In genomic region chr6:57529336-57529845, GRCm38 (mm10) we compare ENCODE assay signal across 18 mouse cellular contexts. TPM values are rescaled to one million over a fixed set of nuclear protein-coding genes. Genes with fewer than 3 reads are reported as not detected.
DNase-seq lines count a peak whose midpoint lies in the region; ATAC-seq and TF ChIP-seq lines count a peak whose summit lies in the region.
"Had no signal": no experiment of that assay in that cellular context is flagged by ENCODE, and none has a peak within 500 bp of the region (broad histone marks: within the 10 kb centered on the region; RNA-seq: fewer than 3 reads in every experiment).

No protein-coding gene starts in this region.

- intact Hi-C loops in gastrocnemius, adult 2 months (cut with DNase I), result no loop called here

- H3K9me3 ChIP-seq in midbrain, embryonic 11.5 days (ENCODE audit: control insufficient read depth, low read length), result no peaks in the 10 kb centered on the region
- H3K9me3 ChIP-seq: embryonic facial prominence, embryonic 10.5 days; embryonic facial prominence, embryonic 12.5 days; forebrain, embryonic 13.5 days; forebrain, embryonic 15.5 days; G1E had no signal

- no peak overlapping the region for H3K4me3 ChIP-seq in midbrain, embryonic 11.5 days (ENCODE audit: low read depth, low read length)
- H3K4me3 ChIP-seq in gastrocnemius, adult 2 months, result no peak overlapping the region
- H3K4me3 ChIP-seq: embryonic facial prominence, embryonic 10.5 days; embryonic facial prominence, embryonic 12.5 days; forebrain, embryonic 13.5 days; forebrain, embryonic 15.5 days had no signal

- H3K4me2 ChIP-seq in midbrain, embryonic 11.5 days, result no peak overlapping the region
- H3K4me2 ChIP-seq: embryonic facial prominence, embryonic 12.5 days; forebrain, embryonic 13.5 days; forebrain, embryonic 15.5 days had no signal

- H3K36me3 ChIP-seq in midbrain, embryonic 11.5 days (ENCODE audit: control insufficient read depth, insufficient read depth, low read length), result no peaks in the 10 kb centered on the region
- H3K36me3 ChIP-seq: embryonic facial prominence, embryonic 10.5 days; embryonic facial prominence, embryonic 12.5 days; forebrain, embryonic 15.5 days; G1E had no signal

- H3K9ac ChIP-seq in midbrain, embryonic 11.5 days (ENCODE audit: low read length), result no peak overlapping the region
- H3K9ac ChIP-seq: embryonic facial prominence, embryonic 12.5 days; forebrain, embryonic 13.5 days; forebrain, embryonic 15.5 days; forebrain, postnatal 0 days had no signal

- H3K27me3 ChIP-seq in midbrain, embryonic 11.5 days (ENCODE audit: control insufficient read depth, insufficient read depth, low read length), result no peaks in the 10 kb centered on the region
- H3K27me3 ChIP-seq: embryonic facial prominence, embryonic 12.5 days; forebrain, embryonic 13.5 days; forebrain, embryonic 15.5 days; Patski had no signal

- no peak overlapping the region for H3K27ac ChIP-seq in midbrain, embryonic 11.5 days (ENCODE audit: low read depth, low read length)
- H3K27ac ChIP-seq in gastrocnemius, adult 2 months, result no peak overlapping the region
- H3K27ac ChIP-seq: embryonic facial prominence, embryonic 10.5 days; embryonic facial prominence, embryonic 12.5 days; forebrain, embryonic 13.5 days; forebrain, embryonic 15.5 days had no signal

- WGBS in midbrain, embryonic 11.5 days, result 90% methylated on average over 1 of the region's 1 CpGs

- ATAC-seq in CD4-positive, CD25-positive, alpha-beta regulatory T cell, adult 4 months, result peak; percentile 28
- peak; percentile 15 for ATAC-seq in inflammation-experienced regulatory T-cells, adult 6 months
- no peak for ATAC-seq in midbrain, embryonic 11.5 days (ENCODE audit: low FRiP score)
- ATAC-seq: activated CD4-positive, CD25-positive, alpha-beta regulatory T cell, adult 4 months; forebrain, embryonic 13.5 days; forebrain, embryonic 15.5 days; forebrain, postnatal 0 days; Patski had no signal

- TF ChIP-seq CTCF in gastrocnemius, adult 2 months (IDR thresholded peaks at IDR 0.05), result no peak

- peak; percentile 24 for DNase-seq in heart, adult 11 months
- no peak for DNase-seq in heart, adult 18-20 months
- DNase-seq in midbrain, embryonic 11.5 days (ENCODE audit: low spot score, missing footprints), result no peak
- no peak for DNase-seq in gastrocnemius, adult 2 months
- DNase-seq: adrenal gland, adult 8-10 months; adrenal gland, postnatal 14 days; B cell, adult 2 months; cerebellum, adult 11-12 months; forebrain, postnatal 0 days had no signal

- H3K4me1 ChIP-seq in midbrain, embryonic 11.5 days (ENCODE audit: control insufficient read depth, insufficient read depth, low read length), result peaks cover 8% of the 10 kb centered on the region

RNA-seq across cellular contexts. Expression of gene Ppm1k, which starts 5.9 kb away (rescaled TPM):
- 100 to 1,000 TPM in 1 of 2 experiments, 10 to 100 TPM in 1; 77.8 to 101 TPM for total RNA-seq in heart, adult 18-20 months (2021)
- polyA plus RNA-seq in CD4-positive, CD25-positive, alpha-beta regulatory T cell, adult 4 months (2017; shearing (Covaris generic)), result 10 to 100 TPM; 22.8 to 27.0 TPM
- polyA plus RNA-seq in inflammation-experienced regulatory T-cells, adult 6 months (2017; shearing (Covaris generic)), result 10 to 100 TPM; 12.9 to 22.8 (median 20.5) TPM
- 5.6 and 5.7 TPM in 2 replicates for polyA plus RNA-seq in midbrain, embryonic 11.5 days (2014; fragmentation: Nextera tagmentation; extraction: Ambion mirVana)
- 10 to 100 TPM; 10.9 to 21.9 TPM for total RNA-seq in gastrocnemius, adult 2 months (2021)

RNA-seq across cellular contexts. Expression of gene Herc6, which starts 51.4 kb away (rescaled TPM):
- 1 to 10 TPM; 2.7 to 6.6 TPM for total RNA-seq in heart, adult 18-20 months (2021)
- polyA plus RNA-seq in CD4-positive, CD25-positive, alpha-beta regulatory T cell, adult 4 months (2017; shearing (Covaris generic)), result 10 to 100 TPM; 30.8 to 34.1 TPM
- polyA plus RNA-seq in inflammation-experienced regulatory T-cells, adult 6 months (2017; shearing (Covaris generic)), result 10 to 100 TPM; 18.3 to 35.1 (median 24.0) TPM
- polyA plus RNA-seq in midbrain, embryonic 11.5 days (2014; fragmentation: Nextera tagmentation; extraction: Ambion mirVana), result 2.3 and 3.2 TPM in 2 replicates
- 1 to 10 TPM; 1.5 to 1.6 TPM for total RNA-seq in gastrocnemius, adult 2 months (2021)
- polyA plus RNA-seq: G1E had no signal
